Mouse (Mus musculus): ENCODE results near the gene Rab11fip3. TPM values are rescaled to one million over a fixed set of nuclear protein-coding genes. Genes with fewer than 3 reads are reported as not detected.

Rab11fip3 gene
- polyA plus RNA-seq, 1 experiment from 2014 or later, result 24.2 TPM

GRCm38 (mm10) chr17:25962413-25962905 is 106.9 kb downstream of the Rab11fip3 start:
- Histone ChIP-seq H3K27me3 (ENCODE audit: control insufficient read depth, insufficient read depth, low read length) (no peaks in the 10 kb centered on the region), H3K27ac (ENCODE audit: low read depth, low read length) (no peak overlapping the region), H3K4me2 (replicated peaks; ENCODE audit: low read depth, low read length) (no peak overlapping the region), H3K4me3 (ENCODE audit: low read length) (no peak overlapping the region), H3K9ac (ENCODE audit: low read depth, low read length) (no peak overlapping the region), H3K36me3 (ENCODE audit: control insufficient read depth, insufficient read depth, low read length) (peaks cover 42% of the 10 kb centered on the region), H3K4me1 (ENCODE audit: control insufficient read depth, insufficient read depth, low read length) (0 out of 2 replicates have a peak, but pooled peaks cover 3% of the 10 kb centered on the region), H3K9me3 (ENCODE audit: control insufficient read depth, low read length) (no peaks in the 10 kb centered on the region)
- WGBS, result 90% methylated on average over 7 of the region's 7 CpGs
- no peak for ATAC-seq (ENCODE audit: low FRiP score, low TSS enrichment)

GRCm38 (mm10) chr17:25961566-25961965 is 107.8 kb downstream of the Rab11fip3 start:
- H3K27ac ChIP-seq (ENCODE audit: low read depth, low read length), result no peak overlapping the region
- 95% methylated on average over 5 of the region's 5 CpGs for WGBS
- no peaks in the 10 kb centered on the region for H3K9me3 ChIP-seq (ENCODE audit: control insufficient read depth, low read length)
- H3K36me3 ChIP-seq (ENCODE audit: control insufficient read depth, insufficient read depth, low read length), result peaks cover 41% of the 10 kb centered on the region
- H3K4me3 ChIP-seq (ENCODE audit: low read length), result no peak overlapping the region
- H3K4me2 ChIP-seq (replicated peaks; ENCODE audit: low read depth, low read length), result no peak overlapping the region
- H3K27me3 ChIP-seq (ENCODE audit: control insufficient read depth, insufficient read depth, low read length), result no peaks in the 10 kb centered on the region
- no peaks in the 10 kb centered on the region for H3K4me1 ChIP-seq (ENCODE audit: control insufficient read depth, insufficient read depth, low read length)
- ATAC-seq (ENCODE audit: low FRiP score, low TSS enrichment), result no peak
- no peak overlapping the region for H3K9ac ChIP-seq (ENCODE audit: low read depth, low read length)

GRCm38 (mm10) chr17:25959630-25960467 is 109.5 kb downstream of the Rab11fip3 start:
- Histone ChIP-seq H3K9me3 (ENCODE audit: control insufficient read depth, low read length) (no peaks in the 10 kb centered on the region), H3K4me2 (replicated peaks; ENCODE audit: low read depth, low read length) (no peak overlapping the region), H3K9ac (ENCODE audit: low read depth, low read length) (no peak overlapping the region), H3K27me3 (ENCODE audit: control insufficient read depth, insufficient read depth, low read length) (no peaks in the 10 kb centered on the region), H3K27ac (ENCODE audit: low read depth, low read length) (no peak overlapping the region), H3K36me3 (ENCODE audit: control insufficient read depth, insufficient read depth, low read length) (peaks cover 39% of the 10 kb centered on the region), H3K4me3 (ENCODE audit: low read length) (no peak overlapping the region), H3K4me1 (ENCODE audit: control insufficient read depth, insufficient read depth, low read length) (no peaks in the 10 kb centered on the region)
- whole genome bisulfite sequencing, result 91% methylated on average over 23 of the region's 23 CpGs
- no peak for ATAC-seq (ENCODE audit: low FRiP score, low TSS enrichment)

- Histone ChIP-seq H3K27me3 (ENCODE audit: control insufficient read depth, insufficient read depth, low read length) (no peaks in the 10 kb centered on the region), H3K9me3 (ENCODE audit: control insufficient read depth, low read length) (no peaks in the 10 kb centered on the region), H3K4me3 (ENCODE audit: low read length) (no peak overlapping the region), H3K27ac (ENCODE audit: low read depth, low read length) (no peak overlapping the region), H3K4me2 (replicated peaks; ENCODE audit: low read depth, low read length) (no peak overlapping the region), H3K36me3 (ENCODE audit: control insufficient read depth, insufficient read depth, low read length) (peaks cover 36% of the 10 kb centered on the region), H3K9ac (ENCODE audit: low read depth, low read length) (no peak overlapping the region), H3K4me1 (ENCODE audit: control insufficient read depth, insufficient read depth, low read length) (no peaks in the 10 kb centered on the region)
- no peak for ATAC-seq (ENCODE audit: low FRiP score, low TSS enrichment)
- 96% methylated on average over 11 of the region's 11 CpGs for WGBS
Observed at GRCm38 (mm10) chr17:25958771-25959494, 110.4 kb downstream of the Rab11fip3 start.

GRCm38 (mm10) chr17:25957586-25958051 is 111.7 kb downstream of the Rab11fip3 start:
- 0 out of 2 replicates have a peak, but pooled peaks cover under 1% of the 10 kb centered on the region for H3K4me1 ChIP-seq (ENCODE audit: control insufficient read depth, insufficient read depth, low read length)
- H3K27ac ChIP-seq (ENCODE audit: low read depth, low read length), result no peak overlapping the region
- peaks cover 33% of the 10 kb centered on the region for H3K36me3 ChIP-seq (ENCODE audit: control insufficient read depth, insufficient read depth, low read length)
- H3K9ac ChIP-seq (ENCODE audit: low read depth, low read length), result no peak overlapping the region
- peaks cover 10% of the 10 kb centered on the region for H3K27me3 ChIP-seq (ENCODE audit: control insufficient read depth, insufficient read depth, low read length)
- H3K4me3 ChIP-seq (ENCODE audit: low read length), result no peak overlapping the region
- H3K4me2 ChIP-seq (replicated peaks; ENCODE audit: low read depth, low read length), result no peak overlapping the region
- no peaks in the 10 kb centered on the region for H3K9me3 ChIP-seq (ENCODE audit: control insufficient read depth, low read length)
- 80% methylated on average over 14 of the region's 14 CpGs for WGBS
- ATAC-seq (ENCODE audit: low FRiP score, low TSS enrichment), result no peak

GRCm38 (mm10) chr17:25956631-25957030 is 112.7 kb downstream of the Rab11fip3 start:
- Histone ChIP-seq H3K9ac (ENCODE audit: low read depth, low read length) (no peak overlapping the region), H3K4me1 (ENCODE audit: control insufficient read depth, insufficient read depth, low read length) (peaks cover 8% of the 10 kb centered on the region; the same call in 1 of the 2 replicates), H3K4me2 (replicated peaks; ENCODE audit: low read depth, low read length) (no peak overlapping the region), H3K27me3 (ENCODE audit: control insufficient read depth, insufficient read depth, low read length) (peaks cover 20% of the 10 kb centered on the region), H3K36me3 (ENCODE audit: control insufficient read depth, insufficient read depth, low read length) (peaks cover 31% of the 10 kb centered on the region), H3K4me3 (ENCODE audit: low read length) (no peak overlapping the region), H3K27ac (ENCODE audit: low read depth, low read length) (no peak overlapping the region), H3K9me3 (ENCODE audit: control insufficient read depth, low read length) (no peaks in the 10 kb centered on the region)
- WGBS, result 83% methylated on average over 7 of the region's 7 CpGs
- no peak for ATAC-seq (ENCODE audit: low FRiP score, low TSS enrichment)

GRCm38 (mm10) chr17:25956201-25956600 is 113.2 kb downstream of the Rab11fip3 start:
- peaks cover 8% of the 10 kb centered on the region; the same call in 1 of the 2 replicates for H3K4me1 ChIP-seq (ENCODE audit: control insufficient read depth, insufficient read depth, low read length)
- ATAC-seq (ENCODE audit: low FRiP score, low TSS enrichment), result no peak
- no peak overlapping the region for H3K4me3 ChIP-seq (ENCODE audit: low read length)
- no peak overlapping the region for H3K27ac ChIP-seq (ENCODE audit: low read depth, low read length)
- peaks cover 24% of the 10 kb centered on the region for H3K27me3 ChIP-seq (ENCODE audit: control insufficient read depth, insufficient read depth, low read length)
- WGBS, result 78% methylated on average over 7 of the region's 7 CpGs
- H3K36me3 ChIP-seq (ENCODE audit: control insufficient read depth, insufficient read depth, low read length), result peaks cover 28% of the 10 kb centered on the region
- no peak overlapping the region for H3K4me2 ChIP-seq (replicated peaks; ENCODE audit: low read depth, low read length)
- H3K9me3 ChIP-seq (ENCODE audit: control insufficient read depth, low read length), result no peaks in the 10 kb centered on the region
- no peak overlapping the region for H3K9ac ChIP-seq (ENCODE audit: low read depth, low read length)

- Histone ChIP-seq H3K36me3 (ENCODE audit: control insufficient read depth, insufficient read depth, low read length) (peaks cover 28% of the 10 kb centered on the region), H3K27me3 (ENCODE audit: control insufficient read depth, insufficient read depth, low read length) (peaks cover 27% of the 10 kb centered on the region), H3K4me3 (ENCODE audit: low read length) (no peak overlapping the region), H3K27ac (ENCODE audit: low read depth, low read length) (no peak overlapping the region), H3K4me2 (replicated peaks; ENCODE audit: low read depth, low read length) (no peak overlapping the region), H3K9ac (ENCODE audit: low read depth, low read length) (no peak overlapping the region), H3K4me1 (ENCODE audit: control insufficient read depth, insufficient read depth, low read length) (peaks cover 8% of the 10 kb centered on the region; the same call in 1 of the 2 replicates), H3K9me3 (ENCODE audit: control insufficient read depth, low read length) (no peaks in the 10 kb centered on the region)
- no peak for ATAC-seq (ENCODE audit: low FRiP score, low TSS enrichment)
- WGBS, result 37% methylated on average over 3 of the region's 3 CpGs
Observed at GRCm38 (mm10) chr17:25955736-25956135, 113.6 kb downstream of the Rab11fip3 start.
